Mouse (Mus musculus): Measurements from ENCODE around the gene Dnah2. TPM values are rescaled to one million over a fixed set of nuclear protein-coding genes. Genes with fewer than 3 reads are reported as not detected.

The Dnah2 gene
- polyA plus RNA-seq, 1 experiment from 2014 or later: 1.7 TPM

DNA sequence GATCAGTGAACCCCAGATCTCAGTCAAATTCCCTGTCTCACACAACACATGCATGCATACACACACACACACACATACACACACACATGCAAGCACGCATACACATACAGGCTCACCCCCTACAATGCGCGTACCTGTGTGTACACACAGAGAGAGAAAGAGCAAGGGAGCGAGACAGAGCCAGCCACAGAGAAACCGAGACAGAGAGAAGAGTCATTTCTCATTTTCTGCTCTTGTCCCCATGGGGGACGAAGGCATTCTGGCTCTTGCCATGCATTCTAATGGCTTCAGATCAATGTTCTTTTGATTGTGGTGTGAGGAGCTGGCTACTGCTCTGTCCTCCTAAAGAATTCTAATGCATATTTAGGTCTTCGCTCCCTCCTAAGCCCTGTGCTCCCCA, 101.6 kb downstream of the Dnah2 start:
- 87% methylated on average over 7 of the region's 7 CpGs for WGBS
- H3K9me3 ChIP-seq (replicated peaks): no peaks in the 10 kb centered on the region
- H3K4me1 ChIP-seq: no peaks in the 10 kb centered on the region
- H3K4me3 ChIP-seq: no peak overlapping the region
- no peak for ATAC-seq
- no peak overlapping the region for H3K9ac ChIP-seq
- no peak overlapping the region for H3K4me2 ChIP-seq
- H3K36me3 ChIP-seq (ENCODE audit: poor library complexity, severe bottlenecking): no peaks in the 10 kb centered on the region
- H3K27ac ChIP-seq: no peak overlapping the region
- no peaks in the 10 kb centered on the region for H3K27me3 ChIP-seq

- no peak overlapping the region for H3K4me2 ChIP-seq
- ATAC-seq: no peak
- no peaks in the 10 kb centered on the region for H3K36me3 ChIP-seq (ENCODE audit: poor library complexity, severe bottlenecking)
- H3K4me1 ChIP-seq: no peaks in the 10 kb centered on the region
- no peak overlapping the region for H3K9ac ChIP-seq
- no peak overlapping the region for H3K27ac ChIP-seq
- H3K9me3 ChIP-seq (replicated peaks): no peaks in the 10 kb centered on the region
- H3K27me3 ChIP-seq: no peaks in the 10 kb centered on the region
- WGBS: 60% methylated on average over 5 of the region's 5 CpGs
- H3K4me3 ChIP-seq: no peak overlapping the region
Measured at GRCm38 (mm10) chr11:69443328-69443727, 105.6 kb downstream of the Dnah2 start.

GRCm38 (mm10) chr11:69437291-69437690, 111.6 kb downstream of the Dnah2 start:
- 61% methylated on average over 3 of the region's 3 CpGs for WGBS
- Histone ChIP-seq H3K27ac (no peak overlapping the region), H3K4me2 (no peak overlapping the region), H3K9me3 (replicated peaks) (no peaks in the 10 kb centered on the region), H3K27me3 (peaks cover 4% of the 10 kb centered on the region; the same call in 1 of the 2 replicates), H3K9ac (no peak overlapping the region), H3K4me1 (peaks cover 1% of the 10 kb centered on the region), H3K4me3 (no peak overlapping the region), H3K36me3 (ENCODE audit: poor library complexity, severe bottlenecking) (no peaks in the 10 kb centered on the region)
- ATAC-seq: no peak

GRCm38 (mm10) chr11:69433189-69433588, 115.7 kb downstream of the Dnah2 start:
- WGBS: 68% methylated on average over 6 of the region's 6 CpGs
- ATAC-seq: no peak

GRCm38 (mm10) chr11:69432640-69432982, 116.3 kb downstream of the Dnah2 start:
- Histone ChIP-seq H3K9me3 (replicated peaks) (no peaks in the 10 kb centered on the region), H3K4me2 (no peak overlapping the region), H3K4me1 (peaks cover 7% of the 10 kb centered on the region), H3K4me3 (no peak overlapping the region), H3K36me3 (ENCODE audit: poor library complexity, severe bottlenecking) (no peaks in the 10 kb centered on the region), H3K27me3 (peaks cover 4% of the 10 kb centered on the region; the same call in 1 of the 2 replicates), H3K9ac (no peak overlapping the region), H3K27ac (no peak overlapping the region)
- 78% methylated on average over 11 of the region's 11 CpGs for WGBS
- ATAC-seq: no peak

More at GRCm38 (mm10) chr11:69433189-69433588, 115.7 kb downstream of the Dnah2 start:
- Histone ChIP-seq H3K27ac (no peak overlapping the region), H3K36me3 (ENCODE audit: poor library complexity, severe bottlenecking) (no peaks in the 10 kb centered on the region), H3K9ac (no peak overlapping the region), H3K4me1 (peaks cover 7% of the 10 kb centered on the region), H3K27me3 (peaks cover 4% of the 10 kb centered on the region; the same call in 1 of the 2 replicates), H3K9me3 (replicated peaks) (no peaks in the 10 kb centered on the region), H3K4me2 (no peak overlapping the region), H3K4me3 (no peak overlapping the region)

GRCm38 (mm10) chr11:69431829-69432639, 116.9 kb downstream of the Dnah2 start:
- Histone ChIP-seq H3K4me2 (peak overlapping the region; percentile 22; the same call in 1 of the 2 replicates), H3K9ac (0 out of 2 replicates have a peak overlapping the region, but pooled peaks have one; percentile 34), H3K27me3 (peaks cover 4% of the 10 kb centered on the region; the same call in 1 of the 2 replicates), H3K4me1 (peaks cover 7% of the 10 kb centered on the region), H3K9me3 (replicated peaks) (no peaks in the 10 kb centered on the region), H3K27ac (no peak overlapping the region), H3K4me3 (peak overlapping the region; percentile 6; the same call in 1 of the 2 replicates), H3K36me3 (ENCODE audit: poor library complexity, severe bottlenecking) (no peaks in the 10 kb centered on the region)
- ATAC-seq: peak; percentile 86
- WGBS: 38% methylated on average over 11 of the region's 11 CpGs

DNA sequence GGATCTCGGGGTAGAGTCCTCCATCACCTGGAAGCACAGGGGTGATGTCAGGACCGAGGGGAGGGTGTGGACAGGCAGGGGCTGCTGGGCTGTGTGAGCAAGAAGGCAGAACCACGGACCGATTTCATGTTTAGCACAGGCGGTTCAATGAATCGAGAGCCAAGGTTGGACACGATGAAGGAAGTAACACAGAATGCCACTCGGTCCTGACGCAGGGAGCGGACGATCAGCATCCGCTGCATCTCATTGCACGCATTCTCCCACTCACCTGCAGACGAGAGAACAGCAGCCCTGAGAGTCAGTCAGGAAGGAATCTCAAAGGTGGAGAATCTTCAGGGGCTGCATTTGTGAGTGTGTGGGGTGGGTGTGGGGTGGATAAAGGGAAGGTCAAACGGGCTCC, 118.3 kb downstream of the Dnah2 start:
- no peak for ATAC-seq
- Histone ChIP-seq H3K9ac (no peak overlapping the region), H3K36me3 (ENCODE audit: poor library complexity, severe bottlenecking) (no peaks in the 10 kb centered on the region), H3K4me1 (peaks cover 7% of the 10 kb centered on the region), H3K4me2 (no peak overlapping the region), H3K4me3 (no peak overlapping the region), H3K27me3 (peaks cover 4% of the 10 kb centered on the region; the same call in 1 of the 2 replicates), H3K9me3 (replicated peaks) (no peaks in the 10 kb centered on the region), H3K27ac (no peak overlapping the region)
- WGBS: 91% methylated on average over 15 of the region's 15 CpGs

- Histone ChIP-seq H3K27me3 (peaks cover 4% of the 10 kb centered on the region; the same call in 1 of the 2 replicates), H3K9me3 (replicated peaks) (no peaks in the 10 kb centered on the region), H3K36me3 (ENCODE audit: poor library complexity, severe bottlenecking) (no peaks in the 10 kb centered on the region), H3K4me1 (peaks cover 7% of the 10 kb centered on the region), H3K27ac (no peak overlapping the region), H3K4me3 (no peak overlapping the region), H3K4me2 (no peak overlapping the region), H3K9ac (no peak overlapping the region)
- ATAC-seq: no peak
- WGBS: 42% methylated on average over 2 of the region's 2 CpGs
Measured at GRCm38 (mm10) chr11:69429313-69429712, 119.6 kb downstream of the Dnah2 start.

GRCm38 (mm10) chr11:69428751-69429150, 120.2 kb downstream of the Dnah2 start:
- no peak overlapping the region for H3K27ac ChIP-seq
- WGBS: 32% methylated on average over 4 of the region's 4 CpGs
- H3K36me3 ChIP-seq (ENCODE audit: poor library complexity, severe bottlenecking): no peaks in the 10 kb centered on the region
- peaks cover 7% of the 10 kb centered on the region for H3K4me1 ChIP-seq
- no peaks in the 10 kb centered on the region for H3K9me3 ChIP-seq (replicated peaks)
- H3K4me2 ChIP-seq: no peak overlapping the region
- no peak for ATAC-seq
- H3K9ac ChIP-seq: no peak overlapping the region
- no peak overlapping the region for H3K4me3 ChIP-seq
- peaks cover 4% of the 10 kb centered on the region; the same call in 1 of the 2 replicates for H3K27me3 ChIP-seq

GRCm38 (mm10) chr11:69426246-69426645, 122.7 kb downstream of the Dnah2 start:
- H3K9me3 ChIP-seq (replicated peaks): no peaks in the 10 kb centered on the region
- no peaks in the 10 kb centered on the region for H3K36me3 ChIP-seq (ENCODE audit: poor library complexity, severe bottlenecking)
- WGBS: 78% methylated on average over 2 of the region's 2 CpGs
- H3K9ac ChIP-seq: no peak overlapping the region
- H3K27me3 ChIP-seq: peaks cover 19% of the 10 kb centered on the region
- no peak overlapping the region for H3K27ac ChIP-seq
- H3K4me3 ChIP-seq: no peak overlapping the region
- ATAC-seq: no peak
- 0 out of 2 replicates have a peak, but pooled peaks cover 9% of the 10 kb centered on the region for H3K4me1 ChIP-seq
- H3K4me2 ChIP-seq: no peak overlapping the region

- Histone ChIP-seq H3K27ac (no peak overlapping the region), H3K9ac (no peak overlapping the region), H3K36me3 (ENCODE audit: poor library complexity, severe bottlenecking) (no peaks in the 10 kb centered on the region), H3K9me3 (replicated peaks) (no peaks in the 10 kb centered on the region), H3K27me3 (peaks cover 32% of the 10 kb centered on the region), H3K4me3 (no peak overlapping the region), H3K4me2 (no peak overlapping the region), H3K4me1 (peaks cover 28% of the 10 kb centered on the region)
- no peak for ATAC-seq
- WGBS: 81% methylated on average over 6 of the region's 6 CpGs
Measured at GRCm38 (mm10) chr11:69423885-69424284, 125.0 kb downstream of the Dnah2 start.

DNA sequence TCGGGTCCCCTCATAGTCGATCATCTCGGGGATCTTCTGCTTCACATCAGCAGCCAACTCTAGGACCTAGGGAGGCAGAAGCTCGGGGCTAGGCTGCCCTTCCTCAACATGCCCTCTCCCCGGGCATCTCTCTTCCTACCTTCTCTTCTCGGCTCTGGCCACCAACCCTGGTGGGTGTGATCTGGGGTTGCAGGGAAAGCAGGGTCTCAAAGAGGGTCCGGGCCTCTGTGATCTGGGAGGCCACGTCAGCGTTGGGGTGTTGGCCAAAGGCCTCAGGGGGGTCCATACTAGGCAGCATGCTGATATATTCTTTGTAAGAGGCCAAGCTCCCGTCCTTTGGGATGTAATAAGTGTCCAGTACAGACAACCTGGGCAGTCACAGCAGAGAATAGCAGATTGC, 126.1 kb downstream of the Dnah2 start:
- Histone ChIP-seq H3K9me3 (replicated peaks) (no peaks in the 10 kb centered on the region), H3K27ac (no peak overlapping the region), H3K4me2 (no peak overlapping the region), H3K9ac (no peak overlapping the region), H3K4me3 (no peak overlapping the region), H3K4me1 (peaks cover 35% of the 10 kb centered on the region), H3K27me3 (peaks cover 32% of the 10 kb centered on the region), H3K36me3 (ENCODE audit: poor library complexity, severe bottlenecking) (no peaks in the 10 kb centered on the region)
- ATAC-seq: no peak
- 92% methylated on average over 10 of the region's 10 CpGs for WGBS
